Mouse (Mus musculus) brain, embryonic 14.5 days (tissue): ENCODE data around the gene Olfr734. TPM values are rescaled to one million over a fixed set of nuclear protein-coding genes. Genes with fewer than 3 reads are reported as not detected.
A peak's percentile ranks its signal among the peaks of the same experiment; 100 is the strongest.

Source experiments
- DNase-seq: peaks from one replicate; pipeline ENCODE4 v3.0.0-alpha.2; 2011; ENCODE audit warnings: low read depth
- CTCF ChIP-seq: fragments of 200-500 bp; IDR thresholded peaks from 2 replicates; pipeline ENCODE4 v1.5.1; 2012; ENCODE audit warnings: inconsistent platforms, mild to moderate bottlenecking, moderate library complexity, borderline replicate concordance; ENCODE audit not compliant: insufficient read depth, insufficient read length; ENCODE audit errors: extremely low read depth
- POLR2A ChIP-seq: fragments of 200-500 bp; IDR thresholded peaks from 2 replicates; pipeline ENCODE4 v1.6.1; 2012; ENCODE audit warnings: mild to moderate bottlenecking, inconsistent platforms, borderline replicate concordance; ENCODE audit not compliant: poor library complexity, insufficient read depth, insufficient read length, severe bottlenecking; ENCODE audit errors: extremely low read depth
- polyA plus RNA-seq: library from polyadenylated mRNA; depleted of rRNA; stranded (reverse); fragments of >200 nt; gene quantifications from 2 replicates; pipeline ENCODE4 v1.2.3, GENCODE M21; 2012; rRNA removed

Olfr734 gene
- polyA plus RNA-seq: not detected in 2 replicates

- DNase-seq: no peak
- TF ChIP-seq CTCF: no peak
- no peak for TF ChIP-seq POLR2A
Observed at GRCm38 (mm10) chr14:50326661-50327060, at the start of gene Olfr734. TSS of gene Olfr734 (minus strand) at chr14:50326761.

DNA sequence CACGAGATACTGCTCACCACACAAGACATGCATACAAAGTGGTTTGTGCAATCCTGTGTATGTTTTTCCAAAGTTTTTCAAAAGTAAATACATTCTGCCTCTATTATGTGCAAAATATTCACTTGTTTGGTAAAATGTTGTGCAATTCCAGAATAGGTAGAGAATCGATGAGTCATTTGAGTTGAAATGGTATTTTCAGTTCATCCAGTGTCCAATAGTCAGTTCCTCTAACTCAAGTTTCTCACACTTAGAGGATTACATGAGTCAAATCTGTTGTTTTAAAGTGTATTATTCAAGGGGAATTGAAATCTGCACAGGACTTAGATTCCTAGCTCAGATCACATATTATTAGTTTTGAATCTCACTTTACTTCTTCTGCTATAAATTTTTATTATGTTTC lies 37.0 kb upstream of the Olfr734 start:
- TF ChIP-seq POLR2A (no peak), CTCF (no peak)
- no peak for DNase-seq

- TF ChIP-seq POLR2A: no peak
- TF ChIP-seq CTCF: no peak
- DNase-seq: no peak
Observed at GRCm38 (mm10) chr14:50360480-50360879, 33.9 kb upstream of the Olfr734 start.

DNA sequence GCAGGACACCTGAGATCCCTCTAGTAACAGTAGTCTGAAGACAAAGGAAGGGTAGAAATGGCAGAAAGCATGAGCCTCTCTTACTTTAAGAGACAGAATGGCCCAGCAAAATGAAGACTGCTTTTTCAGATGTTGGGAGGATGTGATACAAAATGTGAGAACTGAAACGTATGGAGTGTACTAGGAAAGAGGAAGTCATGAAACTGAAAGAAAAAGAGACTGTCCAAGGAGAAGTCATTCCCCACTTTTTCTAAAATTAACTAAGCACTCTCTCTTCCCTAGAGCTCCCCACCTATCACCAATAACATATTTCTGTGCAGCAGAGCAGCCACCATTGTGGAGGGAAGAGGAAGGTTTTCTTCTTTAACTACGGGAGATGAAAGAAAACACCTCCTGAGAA lies 31.0 kb upstream of the Olfr734 start, which contains the start of gene Tlr11:
Gene Tlr11 (plus strand): TSS at position 322 of the 400 bp plus-strand sequence.
- TF ChIP-seq POLR2A (no peak), CTCF (no peak)
- DNase-seq: no peak

- DNase-seq: no peak
- no peak for TF ChIP-seq CTCF
- no peak for TF ChIP-seq POLR2A
Observed at GRCm38 (mm10) chr14:50356725-50357124, 30.2 kb upstream of the Olfr734 start.

DNA sequence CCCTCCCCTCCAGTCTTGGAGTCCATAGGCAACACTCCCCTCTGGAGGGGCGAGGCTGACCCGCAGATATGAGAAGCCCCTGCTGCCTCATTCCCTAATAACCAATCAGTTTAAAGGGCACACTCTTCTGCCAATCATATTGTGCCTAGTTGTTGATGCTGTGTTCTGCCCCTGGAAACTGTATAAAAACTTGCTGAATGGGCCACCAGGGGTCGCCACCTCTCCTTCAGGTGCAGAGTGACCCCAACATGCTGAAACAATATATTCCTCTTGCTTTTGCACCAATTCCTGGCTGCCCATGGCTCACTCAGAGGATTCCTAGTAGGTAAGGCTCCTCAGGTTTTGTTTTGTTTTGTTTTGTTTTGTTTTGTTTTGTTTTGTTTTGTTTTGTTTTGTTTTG lies 25.9 kb upstream of the Olfr734 start:
- no peak for TF ChIP-seq POLR2A
- TF ChIP-seq CTCF: peak; percentile 24; the same call in 1 of the 2 replicates
- DNase-seq: peak; percentile 2

- DNase-seq: no peak
- TF ChIP-seq POLR2A: no peak
- no peak for TF ChIP-seq CTCF
Observed at GRCm38 (mm10) chr14:50348796-50349195, 22.2 kb upstream of the Olfr734 start, which contains the start of gene Olfr735. TSS of gene Olfr735 (minus strand) at chr14:50348872.

DNA sequence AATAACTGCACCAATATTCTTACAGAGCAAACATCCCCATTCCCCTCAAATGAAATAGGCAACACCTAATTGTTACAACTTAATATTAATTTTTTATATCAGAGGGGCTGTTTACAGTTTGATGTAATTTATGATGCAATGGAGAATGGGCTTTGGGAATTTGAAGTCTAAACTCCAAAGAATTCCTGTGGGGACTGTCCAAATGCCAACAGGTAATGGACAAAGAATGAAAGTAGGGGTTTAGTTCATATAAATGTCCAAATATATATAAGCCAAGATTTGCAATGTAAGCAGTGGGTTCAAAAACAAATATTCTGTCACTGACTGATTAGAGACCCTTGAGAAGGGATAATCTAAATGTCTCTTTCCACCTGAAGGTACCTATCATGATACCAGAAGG lies 25.1 kb downstream of the Olfr734 start, which contains the start of gene Olfr733:
Gene Olfr733 (minus strand): TSS at position 101 of the 400 bp plus-strand sequence.
- no peak for DNase-seq
- no peak for TF ChIP-seq POLR2A

- no peak for DNase-seq
- no peak for TF ChIP-seq POLR2A
- TF ChIP-seq CTCF: no peak
Observed at GRCm38 (mm10) chr14:50284106-50284505, 42.5 kb downstream of the Olfr734 start, which contains the start of gene Olfr732. TSS of gene Olfr732 (minus strand) at chr14:50284206.

Other genes starting within 250 kb of the Olfr734 start
- not detected in 2 replicates for gene Olfr726, start 235.8 kb downstream of the Olfr734 start, polyA plus RNA-seq
- gene Olfr727, start 203.6 kb downstream of the Olfr734 start, polyA plus RNA-seq: not detected in 2 replicates
- not detected in 2 replicates for gene Olfr728, start 184.1 kb downstream of the Olfr734 start, polyA plus RNA-seq
- gene Olfr729, start 173.9 kb downstream of the Olfr734 start, polyA plus RNA-seq: not detected in 2 replicates
- gene Olfr730, start 138.6 kb downstream of the Olfr734 start, polyA plus RNA-seq: not detected in 2 replicates
- gene Olfr731, start 84.9 kb downstream of the Olfr734 start, polyA plus RNA-seq: not detected in 2 replicates
- not detected in 2 replicates for gene Olfr732, start 42.6 kb downstream of the Olfr734 start, polyA plus RNA-seq
- gene Olfr733, start 25.2 kb downstream of the Olfr734 start, polyA plus RNA-seq: not detected in 2 replicates
- gene Olfr735, start 22.1 kb upstream of the Olfr734 start, polyA plus RNA-seq: not detected in 2 replicates
- gene Tlr11, start 31.2 kb upstream of the Olfr734 start, polyA plus RNA-seq: not detected in 2 replicates
- gene Olfr736, start 54.4 kb upstream of the Olfr734 start, polyA plus RNA-seq: not detected in 2 replicates
- gene Olfr738, start 80.8 kb upstream of the Olfr734 start, polyA plus RNA-seq: not detected in 2 replicates
- not detected in 2 replicates for gene Olfr739, start 91.9 kb upstream of the Olfr734 start, polyA plus RNA-seq
- gene Olfr740, start 118.8 kb upstream of the Olfr734 start, polyA plus RNA-seq: not detected in 2 replicates
- not detected in 2 replicates for gene Olfr741, start 146.0 kb upstream of the Olfr734 start, polyA plus RNA-seq
- not detected in 2 replicates for gene Olfr742, start 176.8 kb upstream of the Olfr734 start, polyA plus RNA-seq
- gene Olfr743, start 195.1 kb upstream of the Olfr734 start, polyA plus RNA-seq: not detected in 2 replicates